25 mouse cellular contexts compared by ENCODE assay signal in the genomic region with DNA sequence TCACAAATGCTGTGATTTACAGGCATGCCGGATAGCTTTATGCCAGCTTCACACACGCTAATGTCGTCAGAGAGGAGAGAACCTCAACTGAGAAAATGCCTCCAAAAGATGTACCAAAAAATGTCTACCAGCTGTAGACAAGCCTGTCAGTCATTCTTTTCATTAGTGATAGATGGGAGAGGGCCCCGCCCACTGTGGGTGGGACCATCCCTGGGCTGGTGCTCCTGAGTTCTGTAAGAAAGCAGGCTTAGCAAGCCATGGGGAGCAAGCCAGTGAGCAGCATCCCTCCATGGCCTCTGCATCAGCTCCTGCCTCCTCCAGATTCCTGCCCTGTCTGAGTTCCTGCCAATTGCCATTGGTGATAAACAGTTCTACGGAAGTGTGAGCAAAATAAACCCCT. TPM values are rescaled to one million over a fixed set of nuclear protein-coding genes. Genes with fewer than 3 reads are reported as not detected.
"Had no signal": no experiment of that assay in that cellular context is flagged by ENCODE, and none has a peak within 500 bp of the region (broad histone marks: within the 10 kb centered on the region; RNA-seq: fewer than 3 reads in every experiment).

No protein-coding gene starts in this region.

- H3K9ac ChIP-seq: lung, embryonic 14.5 days; midbrain, embryonic 12.5 days; neural tube, embryonic 13.5 days; neural tube, embryonic 15.5 days had no signal

- H3K4me3 ChIP-seq: midbrain, embryonic 10.5 days; midbrain, embryonic 12.5 days; myocyte; neural tube, embryonic 13.5 days; neural tube, embryonic 15.5 days had no signal

- ATAC-seq: midbrain, embryonic 16.5 days had no signal

- H3K9me3 ChIP-seq: midbrain, embryonic 10.5 days; midbrain, embryonic 12.5 days; neural tube, embryonic 13.5 days; neural tube, embryonic 15.5 days had no signal

- DNase-seq: lung, adult 18-20 months; lung, embryonic 14.5 days; lung, postnatal 10 days; lung, postnatal 4 days; midbrain, embryonic 14.5 days; retina, postnatal 1 day; right cerebral cortex, adult 18-20 months; right cerebral cortex, postnatal 25 days; right cerebral cortex, postnatal 4 days; spleen, adult 18-20 months; thymus, adult 18-20 months; thymus, postnatal 14 days; thymus, postnatal 36 days had no signal

- H3K4me2 ChIP-seq: lung, embryonic 14.5 days; midbrain, embryonic 12.5 days; neural tube, embryonic 13.5 days; neural tube, embryonic 15.5 days had no signal

- H3K36me3 ChIP-seq: midbrain, embryonic 10.5 days; midbrain, embryonic 12.5 days; neural tube, embryonic 13.5 days; neural tube, embryonic 15.5 days had no signal

- H3K4me1 ChIP-seq: neural tube, embryonic 13.5 days had no signal

- H3K27ac ChIP-seq: midbrain, embryonic 10.5 days; midbrain, embryonic 12.5 days; neural tube, embryonic 13.5 days; neural tube, embryonic 15.5 days had no signal

RNA-seq across cellular contexts. Expression of a gene that starts 1.6 kb away (rescaled TPM):
- total RNA-seq: megakaryocyte, adult 5-6 weeks; megakaryocyte-erythroid progenitor cell, adult 5-6 weeks had no signal
- polyA plus RNA-seq: lung, embryonic 14.5 days; midbrain, embryonic 10.5 days; midbrain, embryonic 12.5 days; midbrain, embryonic 14.5 days; myocyte; neural tube, embryonic 11.5 days; neural tube, embryonic 13.5 days; small intestine, adult 2 months; stomach, embryonic 14.5 days; stomach, embryonic 16.5 days had no signal

RNA-seq across cellular contexts. Expression of a gene that starts 13.0 kb away (rescaled TPM):
- total RNA-seq: megakaryocyte, adult 5-6 weeks; megakaryocyte-erythroid progenitor cell, adult 5-6 weeks had no signal
- polyA plus RNA-seq: lung, embryonic 14.5 days; midbrain, embryonic 12.5 days; neural tube, embryonic 11.5 days had no signal
